Mouse (Mus musculus): ENCODE results near the gene Caml. TPM values are rescaled to one million over a fixed set of nuclear protein-coding genes. Genes with fewer than 3 reads are reported as not detected.
A peak's percentile ranks its signal among the peaks of the same experiment; 100 is the strongest.

Caml gene
- polyA plus RNA-seq, 1 experiment from 2014 or later: 13.3 TPM

GRCm38 (mm10) chr13:55593254-55593747 is 29.5 kb upstream of the Caml start:
- peak overlapping the region; percentile 76 for H3K4me2 ChIP-seq (ENCODE audit: low read depth, low read length)
- ATAC-seq (ENCODE audit: low read depth): peak; percentile 37
- peak overlapping the region; percentile 90 for H3K9ac ChIP-seq (ENCODE audit: low read depth, low read length)
- peak overlapping the region; percentile 95 for H3K4me3 ChIP-seq (ENCODE audit: low read depth, low read length)
- peaks cover 27% of the 10 kb centered on the region for H3K36me3 ChIP-seq (ENCODE audit: control insufficient read depth, insufficient read depth)
- H3K9me3 ChIP-seq (replicated peaks; ENCODE audit: control insufficient read depth, low read length): no peaks in the 10 kb centered on the region
- peak overlapping the region; percentile 48 for H3K27ac ChIP-seq (ENCODE audit: low read length)
- WGBS (ENCODE audit: insufficient replicate concordance): under 1% methylated on average over 31 of the region's 31 CpGs
- no peaks in the 10 kb centered on the region for H3K27me3 ChIP-seq (ENCODE audit: control insufficient read depth, insufficient read depth, low read depth, low read length)
- peaks cover 11% of the 10 kb centered on the region for H3K4me1 ChIP-seq (ENCODE audit: control insufficient read depth, low read depth, low read length)

GRCm38 (mm10) chr13:55595375-55595774 is 27.4 kb upstream of the Caml start:
- Histone ChIP-seq H3K27me3 (ENCODE audit: control insufficient read depth, insufficient read depth, low read depth, low read length) (no peaks in the 10 kb centered on the region), H3K4me1 (ENCODE audit: control insufficient read depth, low read depth, low read length) (peaks cover 16% of the 10 kb centered on the region), H3K36me3 (ENCODE audit: control insufficient read depth, insufficient read depth) (peaks cover 27% of the 10 kb centered on the region), H3K9ac (ENCODE audit: low read depth, low read length) (no peak overlapping the region), H3K4me2 (ENCODE audit: low read depth, low read length) (no peak overlapping the region), H3K9me3 (replicated peaks; ENCODE audit: control insufficient read depth, low read length) (no peaks in the 10 kb centered on the region), H3K27ac (ENCODE audit: low read length) (no peak overlapping the region), H3K4me3 (ENCODE audit: low read depth, low read length) (no peak overlapping the region)
- ATAC-seq (ENCODE audit: low read depth): no peak
- WGBS (ENCODE audit: insufficient replicate concordance): 87% methylated on average over 12 of the region's 12 CpGs

GRCm38 (mm10) chr13:55596802-55597201 is 26.0 kb upstream of the Caml start:
- 84% methylated on average over 12 of the region's 12 CpGs for WGBS (ENCODE audit: insufficient replicate concordance)
- no peaks in the 10 kb centered on the region for H3K9me3 ChIP-seq (replicated peaks; ENCODE audit: control insufficient read depth, low read length)
- H3K4me1 ChIP-seq (ENCODE audit: control insufficient read depth, low read depth, low read length): peaks cover 22% of the 10 kb centered on the region
- peaks cover 27% of the 10 kb centered on the region for H3K36me3 ChIP-seq (ENCODE audit: control insufficient read depth, insufficient read depth)
- H3K27ac ChIP-seq (ENCODE audit: low read length): no peak overlapping the region
- no peak overlapping the region for H3K4me2 ChIP-seq (ENCODE audit: low read depth, low read length)
- H3K4me3 ChIP-seq (ENCODE audit: low read depth, low read length): no peak overlapping the region
- no peaks in the 10 kb centered on the region for H3K27me3 ChIP-seq (ENCODE audit: control insufficient read depth, insufficient read depth, low read depth, low read length)
- no peak overlapping the region for H3K9ac ChIP-seq (ENCODE audit: low read depth, low read length)
- ATAC-seq (ENCODE audit: low read depth): no peak

GRCm38 (mm10) chr13:55599566-55600540 is 23.0 kb upstream of the Caml start, which contains the start of gene B4galt7:
Gene B4galt7, plus strand, starts transcription at chr13:55599896.
- H3K27ac ChIP-seq (ENCODE audit: low read length): peak within 1 kb of the TSS; percentile 56
- H3K9me3 ChIP-seq (replicated peaks; ENCODE audit: control insufficient read depth, low read length): no peaks in the 10 kb centered on the region
- ATAC-seq (ENCODE audit: low read depth): peak; percentile 92
- peak within 1 kb of the TSS; percentile 94 for H3K4me3 ChIP-seq (ENCODE audit: low read depth, low read length)
- H3K4me2 ChIP-seq (ENCODE audit: low read depth, low read length): peak within 1 kb of the TSS; percentile 92
- H3K9ac ChIP-seq (ENCODE audit: low read depth, low read length): peak within 1 kb of the TSS; percentile 87
- no peaks in the 10 kb centered on the region for H3K27me3 ChIP-seq (ENCODE audit: control insufficient read depth, insufficient read depth, low read depth, low read length)
- H3K36me3 ChIP-seq (ENCODE audit: control insufficient read depth, insufficient read depth): peaks cover 22% of the 10 kb centered on the region
- 6% methylated on average over 51 of the region's 51 CpGs for WGBS (ENCODE audit: insufficient replicate concordance)
- peaks cover 11% of the 10 kb centered on the region for H3K4me1 ChIP-seq (ENCODE audit: control insufficient read depth, low read depth, low read length)

- Histone ChIP-seq H3K4me1 (ENCODE audit: control insufficient read depth, low read depth, low read length) (peaks cover 11% of the 10 kb centered on the region), H3K27ac (ENCODE audit: low read length) (peak overlapping the region; percentile 7; the same call in 1 of the 2 replicates), H3K9ac (ENCODE audit: low read depth, low read length) (peak overlapping the region; percentile 87), H3K4me3 (ENCODE audit: low read depth, low read length) (peak overlapping the region; percentile 94), H3K36me3 (ENCODE audit: control insufficient read depth, insufficient read depth) (peaks cover 14% of the 10 kb centered on the region), H3K4me2 (ENCODE audit: low read depth, low read length) (peak overlapping the region; percentile 92), H3K27me3 (ENCODE audit: control insufficient read depth, insufficient read depth, low read depth, low read length) (no peaks in the 10 kb centered on the region), H3K9me3 (replicated peaks; ENCODE audit: control insufficient read depth, low read length) (no peaks in the 10 kb centered on the region)
- no peak for ATAC-seq (ENCODE audit: low read depth)
- WGBS (ENCODE audit: insufficient replicate concordance): 5% methylated on average over 9 of the region's 9 CpGs
Measured at GRCm38 (mm10) chr13:55600657-55601056, 22.1 kb upstream of the Caml start.

- WGBS (ENCODE audit: insufficient replicate concordance): 4% methylated on average over 3 of the region's 3 CpGs
- no peak for ATAC-seq (ENCODE audit: low read depth)
- H3K4me3 ChIP-seq (ENCODE audit: low read depth, low read length): no peak overlapping the region
Measured at GRCm38 (mm10) chr13:55601611-55602010, 21.2 kb upstream of the Caml start.

GRCm38 (mm10) chr13:55604606-55605005 is 18.2 kb upstream of the Caml start:
- Histone ChIP-seq H3K27ac (ENCODE audit: low read length) (no peak overlapping the region), H3K4me1 (ENCODE audit: control insufficient read depth, low read depth, low read length) (peaks cover 7% of the 10 kb centered on the region), H3K36me3 (ENCODE audit: control insufficient read depth, insufficient read depth) (peaks cover 3% of the 10 kb centered on the region; the same call in 1 of the 2 replicates), H3K9me3 (replicated peaks; ENCODE audit: control insufficient read depth, low read length) (no peaks in the 10 kb centered on the region), H3K27me3 (ENCODE audit: control insufficient read depth, insufficient read depth, low read depth, low read length) (no peaks in the 10 kb centered on the region), H3K4me3 (ENCODE audit: low read depth, low read length) (no peak overlapping the region), H3K4me2 (ENCODE audit: low read depth, low read length) (no peak overlapping the region), H3K9ac (ENCODE audit: low read depth, low read length) (no peak overlapping the region)
- no peak for ATAC-seq (ENCODE audit: low read depth)
- 84% methylated on average over 3 of the region's 3 CpGs for WGBS (ENCODE audit: insufficient replicate concordance)

More at GRCm38 (mm10) chr13:55601611-55602010, 21.2 kb upstream of the Caml start:
- Histone ChIP-seq H3K27ac (ENCODE audit: low read length) (no peak overlapping the region), H3K9me3 (replicated peaks; ENCODE audit: control insufficient read depth, low read length) (no peaks in the 10 kb centered on the region), H3K36me3 (ENCODE audit: control insufficient read depth, insufficient read depth) (peaks cover 7% of the 10 kb centered on the region), H3K4me1 (ENCODE audit: control insufficient read depth, low read depth, low read length) (peaks cover 11% of the 10 kb centered on the region), H3K4me2 (ENCODE audit: low read depth, low read length) (no peak overlapping the region), H3K27me3 (ENCODE audit: control insufficient read depth, insufficient read depth, low read depth, low read length) (no peaks in the 10 kb centered on the region), H3K9ac (ENCODE audit: low read depth, low read length) (no peak overlapping the region)

GRCm38 (mm10) chr13:55606899-55607623 is 15.7 kb upstream of the Caml start:
- 51% methylated on average over 10 of the region's 10 CpGs for WGBS (ENCODE audit: insufficient replicate concordance)

More at GRCm38 (mm10) chr13:55606899-55607623, 15.7 kb upstream of the Caml start:
- Histone ChIP-seq H3K4me2 (ENCODE audit: low read depth, low read length) (no peak overlapping the region), H3K4me1 (ENCODE audit: control insufficient read depth, low read depth, low read length) (no peaks in the 10 kb centered on the region), H3K36me3 (ENCODE audit: control insufficient read depth, insufficient read depth) (peaks cover 3% of the 10 kb centered on the region; the same call in 1 of the 2 replicates), H3K9me3 (replicated peaks; ENCODE audit: control insufficient read depth, low read length) (no peaks in the 10 kb centered on the region), H3K27ac (ENCODE audit: low read length) (no peak overlapping the region), H3K4me3 (ENCODE audit: low read depth, low read length) (no peak overlapping the region), H3K9ac (ENCODE audit: low read depth, low read length) (no peak overlapping the region), H3K27me3 (ENCODE audit: control insufficient read depth, insufficient read depth, low read depth, low read length) (no peaks in the 10 kb centered on the region)
- peak; percentile 54 for ATAC-seq (ENCODE audit: low read depth)
